In the genomic region with DNA sequence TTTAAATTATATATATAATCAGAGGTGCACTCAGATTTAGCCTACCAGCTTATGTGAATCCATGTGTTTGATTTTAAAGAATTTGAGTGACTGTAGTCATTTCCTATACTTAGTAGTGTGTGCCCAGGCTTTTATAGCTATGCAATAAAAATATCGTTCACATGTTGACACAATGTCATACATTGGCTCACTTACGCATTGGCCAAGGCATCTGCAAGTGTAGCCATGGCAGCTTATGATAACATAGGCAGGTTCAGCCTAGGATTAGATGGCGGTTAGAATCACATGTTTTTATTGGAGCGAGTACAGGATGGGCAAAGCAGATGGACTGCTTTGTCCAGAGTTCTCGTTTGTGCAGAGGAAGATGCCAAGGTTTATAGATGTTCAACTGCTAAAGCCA, we compare ENCODE assay signal across 17 mouse cellular contexts.
"Had no signal": no experiment of that assay in that cellular context is flagged by ENCODE, and none has a peak within 500 bp of the region (broad histone marks: within the 10 kb centered on the region; RNA-seq: fewer than 3 reads in every experiment).

No protein-coding gene starts in this region.

- ATAC-seq: liver, embryonic 12.5 days had no signal

- H3K27me3 ChIP-seq: limb, embryonic 13.5 days; liver, embryonic 12.5 days; liver, embryonic 15.5 days; lung, embryonic 15.5 days; megakaryocyte, embryonic 14.5 days had no signal

- DNase-seq: kidney, adult 2 months; kidney, postnatal 10 days; kidney, postnatal 36 days; liver; lung, adult 18-20 months; lung, postnatal 10 days; lung, postnatal 36 days; midbrain, embryonic 14.5 days; thymus, postnatal 25 days had no signal

- H3K4me1 ChIP-seq: limb, embryonic 10.5 days; limb, embryonic 13.5 days; lung, embryonic 15.5 days; midbrain, embryonic 10.5 days had no signal

- H3K9ac ChIP-seq: limb, embryonic 13.5 days; liver, embryonic 12.5 days; liver, embryonic 15.5 days; lung, embryonic 15.5 days had no signal

- H3K9me3 ChIP-seq: limb, embryonic 10.5 days; limb, embryonic 13.5 days; liver, embryonic 12.5 days; liver, embryonic 15.5 days; lung, embryonic 15.5 days; megakaryocyte, embryonic 14.5 days; midbrain, embryonic 10.5 days had no signal

- H3K4me2 ChIP-seq: limb, embryonic 13.5 days; liver, embryonic 12.5 days; liver, embryonic 15.5 days; lung, embryonic 15.5 days had no signal

- H3K4me3 ChIP-seq: limb, embryonic 10.5 days; limb, embryonic 13.5 days; liver, embryonic 12.5 days; liver, embryonic 15.5 days; lung, embryonic 15.5 days; megakaryocyte, embryonic 14.5 days; midbrain, embryonic 10.5 days had no signal

- H3K27ac ChIP-seq: limb, embryonic 10.5 days; limb, embryonic 13.5 days; liver, embryonic 12.5 days; liver, embryonic 15.5 days; lung, embryonic 15.5 days; midbrain, embryonic 10.5 days; stomach, postnatal 0 days had no signal

- H3K36me3 ChIP-seq: limb, embryonic 10.5 days; limb, embryonic 13.5 days; liver, embryonic 12.5 days; liver, embryonic 15.5 days; lung, embryonic 15.5 days; midbrain, embryonic 10.5 days had no signal
